Mouse (Mus musculus): ENCODE data around the gene Coasy. TPM values are rescaled to one million over a fixed set of nuclear protein-coding genes. Genes with fewer than 3 reads are reported as not detected.

Gene Coasy
- polyA plus RNA-seq, 1 experiment from 2014 or later = 26.8 TPM

DNA sequence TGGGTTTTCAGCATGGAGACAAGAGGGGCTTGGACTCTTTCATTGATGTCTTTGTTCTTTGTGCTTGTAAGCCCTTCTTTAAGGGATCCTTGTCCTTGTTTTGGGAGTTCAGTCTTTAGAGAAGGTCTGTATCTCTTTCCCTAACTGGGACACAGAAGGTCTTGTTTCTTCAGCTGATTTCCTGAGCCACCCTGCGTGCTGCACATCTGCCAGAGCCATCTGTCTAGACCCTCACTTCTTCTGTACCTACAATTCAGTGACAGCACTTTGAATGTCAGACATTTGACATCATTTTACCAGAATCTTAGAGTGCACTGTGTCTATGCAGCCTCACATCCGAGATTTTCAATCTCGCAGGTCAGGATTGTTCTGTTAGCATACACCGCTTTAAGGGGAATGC lies 36.5 kb upstream of the Coasy start:
- ATAC-seq (ENCODE audit: low FRiP score, low TSS enrichment) = no peak
- Histone ChIP-seq H3K4me1 (replicated peaks; ENCODE audit: control insufficient read depth, insufficient read depth) (no peaks in the 10 kb centered on the region), H3K4me3 (ENCODE audit: low read depth, low read length) (no peak overlapping the region), H3K36me3 (ENCODE audit: control insufficient read depth, insufficient read depth, low read length) (peaks cover 31% of the 10 kb centered on the region), H3K9me3 (ENCODE audit: control insufficient read depth, low read length) (no peaks in the 10 kb centered on the region), H3K27ac (replicated peaks) (no peak overlapping the region), H3K4me2 (replicated peaks; ENCODE audit: low read depth) (no peak overlapping the region), H3K9ac (ENCODE audit: low read length) (no peak overlapping the region), H3K27me3 (ENCODE audit: control insufficient read depth, insufficient read depth, low read length) (no peaks in the 10 kb centered on the region)
- TF ChIP-seq CTCF (IDR thresholded peaks at IDR 0.05; ENCODE audit: low read depth) = no peak
- no peak for TF ChIP-seq EP300 (optimal IDR thresholded peaks at IDR 0.05)
- DNase-seq (ENCODE audit: low spot score) = no peak
- WGBS = 92% methylated on average over 4 of the region's 4 CpGs

DNA sequence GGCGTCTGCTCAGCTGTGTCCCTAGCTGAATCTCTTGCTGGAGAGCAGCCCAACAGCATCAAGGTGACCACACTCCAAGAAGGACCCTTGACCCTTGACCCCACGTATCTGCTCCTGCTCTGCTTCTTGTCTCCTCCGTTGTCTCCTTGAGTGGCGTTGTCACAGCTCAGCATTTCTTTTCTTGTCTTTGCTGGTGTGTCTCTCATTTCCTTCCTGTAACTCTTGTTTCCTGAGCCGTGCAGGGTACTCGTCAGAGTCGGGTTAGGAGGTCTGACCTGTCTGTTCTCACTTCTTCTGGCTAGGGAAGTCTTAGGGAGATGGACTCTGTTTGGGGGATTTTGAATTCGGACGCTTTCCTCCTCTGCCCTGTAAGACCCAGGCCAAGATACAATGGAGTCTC lies 35.9 kb upstream of the Coasy start:
- no peak overlapping the region for H3K9ac ChIP-seq (ENCODE audit: low read length)
- TF ChIP-seq CTCF (IDR thresholded peaks at IDR 0.05; ENCODE audit: low read depth) (no peak), EP300 (optimal IDR thresholded peaks at IDR 0.05) (no peak)
- no peak for ATAC-seq (ENCODE audit: low FRiP score, low TSS enrichment)
- no peaks in the 10 kb centered on the region for H3K4me1 ChIP-seq (replicated peaks; ENCODE audit: control insufficient read depth, insufficient read depth)
- no peak overlapping the region for H3K4me3 ChIP-seq (ENCODE audit: low read depth, low read length)
- 73% methylated on average over 9 of the region's 9 CpGs for WGBS
- DNase-seq (ENCODE audit: low spot score) = no peak
- H3K9me3 ChIP-seq (ENCODE audit: control insufficient read depth, low read length) = no peaks in the 10 kb centered on the region
- no peak overlapping the region for H3K27ac ChIP-seq (replicated peaks)
- peaks cover 31% of the 10 kb centered on the region for H3K36me3 ChIP-seq (ENCODE audit: control insufficient read depth, insufficient read depth, low read length)
- no peaks in the 10 kb centered on the region for H3K27me3 ChIP-seq (ENCODE audit: control insufficient read depth, insufficient read depth, low read length)
- no peak overlapping the region for H3K4me2 ChIP-seq (replicated peaks; ENCODE audit: low read depth)

DNA sequence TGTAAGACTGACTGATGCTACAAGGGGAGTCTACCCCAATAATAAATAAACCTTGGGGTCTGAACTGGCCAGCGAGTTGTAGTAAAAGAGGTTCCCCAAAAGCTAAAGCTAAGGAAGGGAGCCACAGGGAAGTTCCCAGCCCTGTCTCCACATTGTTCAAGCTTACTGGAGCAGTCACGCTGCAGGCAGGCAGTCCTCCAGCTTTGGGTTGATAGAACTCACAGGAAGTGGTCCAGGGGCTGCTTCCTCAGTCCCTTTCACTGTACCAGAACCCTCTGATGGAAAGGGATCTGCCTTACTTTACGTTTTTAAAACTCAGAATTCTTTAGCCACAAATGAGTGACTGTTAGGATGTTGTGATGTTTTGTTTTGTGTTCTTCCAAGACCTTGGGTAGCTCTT lies 34.9 kb upstream of the Coasy start:
- Histone ChIP-seq H3K4me3 (ENCODE audit: low read depth, low read length) (no peak overlapping the region), H3K4me1 (replicated peaks; ENCODE audit: control insufficient read depth, insufficient read depth) (peaks cover 4% of the 10 kb centered on the region; the same call in 1 of the 2 replicates), H3K9ac (ENCODE audit: low read length) (no peak overlapping the region), H3K36me3 (ENCODE audit: control insufficient read depth, insufficient read depth, low read length) (peaks cover 31% of the 10 kb centered on the region), H3K4me2 (replicated peaks; ENCODE audit: low read depth) (no peak overlapping the region), H3K27ac (replicated peaks) (no peak overlapping the region), H3K27me3 (ENCODE audit: control insufficient read depth, insufficient read depth, low read length) (no peaks in the 10 kb centered on the region), H3K9me3 (ENCODE audit: control insufficient read depth, low read length) (no peaks in the 10 kb centered on the region)
- WGBS = 90% methylated on average over 3 of the region's 3 CpGs
- no peak for TF ChIP-seq CTCF (IDR thresholded peaks at IDR 0.05; ENCODE audit: low read depth)
- TF ChIP-seq EP300 (optimal IDR thresholded peaks at IDR 0.05) = no peak
- ATAC-seq (ENCODE audit: low FRiP score, low TSS enrichment) (no peak), DNase-seq (ENCODE audit: low spot score) (no peak)

DNA sequence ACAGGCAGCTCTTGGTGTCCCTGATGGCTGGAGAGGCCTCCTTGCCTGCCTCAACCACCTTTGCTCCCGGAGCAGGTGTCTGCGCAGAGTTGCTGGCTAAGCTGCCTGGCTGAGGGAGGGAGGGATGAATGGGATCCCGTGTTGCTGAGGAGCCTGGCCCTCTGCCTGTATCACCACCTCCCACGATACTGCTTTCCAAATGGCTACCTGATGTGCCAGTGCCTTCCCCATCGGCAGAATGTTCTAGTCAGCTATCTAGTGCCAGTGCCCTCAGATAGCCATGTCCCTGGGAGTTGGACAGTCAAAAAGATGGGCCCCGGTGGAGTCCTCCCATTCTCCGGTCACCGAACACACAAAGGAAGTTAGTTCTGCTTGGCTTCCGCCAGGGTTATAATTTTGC lies 32.0 kb upstream of the Coasy start:
- Histone ChIP-seq H3K4me1 (replicated peaks; ENCODE audit: control insufficient read depth, insufficient read depth) (peaks cover 4% of the 10 kb centered on the region), H3K27me3 (ENCODE audit: control insufficient read depth, insufficient read depth, low read length) (no peaks in the 10 kb centered on the region), H3K9me3 (ENCODE audit: control insufficient read depth, low read length) (no peaks in the 10 kb centered on the region), H3K9ac (ENCODE audit: low read length) (no peak overlapping the region), H3K4me2 (replicated peaks; ENCODE audit: low read depth) (no peak overlapping the region), H3K27ac (replicated peaks) (no peak overlapping the region), H3K4me3 (ENCODE audit: low read depth, low read length) (no peak overlapping the region), H3K36me3 (ENCODE audit: control insufficient read depth, insufficient read depth, low read length) (peaks cover 19% of the 10 kb centered on the region)
- TF ChIP-seq EP300 (optimal IDR thresholded peaks at IDR 0.05) (no peak), CTCF (IDR thresholded peaks at IDR 0.05; ENCODE audit: low read depth) (no peak)
- WGBS = 92% methylated on average over 9 of the region's 9 CpGs
- DNase-seq (ENCODE audit: low spot score) = no peak
- no peak for ATAC-seq (ENCODE audit: low FRiP score, low TSS enrichment)

DNA sequence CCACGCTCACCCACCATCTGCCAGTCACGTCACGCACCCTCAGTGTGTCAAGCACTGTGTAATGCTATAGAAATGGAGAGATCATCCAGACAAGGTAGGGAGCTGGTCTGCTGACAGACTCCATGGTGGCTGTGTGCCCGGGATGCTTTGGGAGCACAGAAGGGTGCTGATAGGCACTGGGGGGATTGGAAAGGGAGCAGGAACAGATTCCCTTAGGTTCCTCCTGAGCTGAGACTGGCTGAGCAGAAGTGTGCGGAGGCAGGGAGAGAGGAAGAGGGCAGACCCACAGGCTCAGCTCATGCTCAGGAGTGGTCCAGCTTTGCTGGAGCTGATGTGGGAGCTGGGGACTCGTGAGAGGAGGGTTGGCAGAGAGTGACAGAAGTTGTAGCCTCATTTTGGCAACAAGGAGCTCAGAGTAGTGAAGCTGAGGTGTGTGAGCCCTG lies 31.3 kb upstream of the Coasy start:
- Histone ChIP-seq H3K27me3 (ENCODE audit: control insufficient read depth, insufficient read depth, low read length) (no peaks in the 10 kb centered on the region), H3K36me3 (ENCODE audit: control insufficient read depth, insufficient read depth, low read length) (peaks cover 18% of the 10 kb centered on the region), H3K9ac (ENCODE audit: low read length) (no peak overlapping the region), H3K4me2 (replicated peaks; ENCODE audit: low read depth) (no peak overlapping the region), H3K9me3 (ENCODE audit: control insufficient read depth, low read length) (no peaks in the 10 kb centered on the region), H3K4me3 (ENCODE audit: low read depth, low read length) (no peak overlapping the region), H3K4me1 (replicated peaks; ENCODE audit: control insufficient read depth, insufficient read depth) (peaks cover 6% of the 10 kb centered on the region), H3K27ac (replicated peaks) (no peak overlapping the region)
- 92% methylated on average over 6 of the region's 6 CpGs for WGBS
- TF ChIP-seq EP300 (optimal IDR thresholded peaks at IDR 0.05) = no peak
- TF ChIP-seq CTCF (IDR thresholded peaks at IDR 0.05; ENCODE audit: low read depth) = no peak
- DNase-seq (ENCODE audit: low spot score) (no peak), ATAC-seq (ENCODE audit: low FRiP score, low TSS enrichment) (no peak)

DNA sequence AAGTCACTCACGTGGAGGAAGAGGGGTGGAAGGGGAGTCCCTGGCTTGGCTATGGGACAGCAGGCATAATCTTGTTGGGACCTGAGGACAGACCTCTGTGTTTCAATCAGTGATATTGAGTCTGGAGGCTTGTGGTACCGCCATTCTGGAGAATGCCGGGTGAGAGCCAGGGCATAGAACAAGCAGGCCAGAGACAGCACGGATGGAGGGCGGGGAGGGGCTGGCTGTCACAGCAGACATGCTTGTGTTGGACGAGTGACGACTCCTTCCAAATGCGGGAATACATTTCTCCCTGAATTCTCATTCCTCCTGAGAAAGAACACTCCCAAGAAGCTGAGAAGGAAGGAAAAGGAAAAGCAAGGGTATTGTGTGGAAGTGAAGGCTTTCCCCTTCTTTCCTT lies 30.7 kb upstream of the Coasy start:
- no peaks in the 10 kb centered on the region for H3K27me3 ChIP-seq (ENCODE audit: control insufficient read depth, insufficient read depth, low read length)
- no peak overlapping the region for H3K9ac ChIP-seq (ENCODE audit: low read length)
- DNase-seq (ENCODE audit: low spot score) (no peak), ATAC-seq (ENCODE audit: low FRiP score, low TSS enrichment) (no peak)
- H3K4me1 ChIP-seq (replicated peaks; ENCODE audit: control insufficient read depth, insufficient read depth) = peaks cover 8% of the 10 kb centered on the region
- H3K4me2 ChIP-seq (replicated peaks; ENCODE audit: low read depth) = no peak overlapping the region
- WGBS = 74% methylated on average over 8 of the region's 8 CpGs
- peak overlapping the region; percentile 93 for H3K27ac ChIP-seq (replicated peaks)
- no peaks in the 10 kb centered on the region for H3K9me3 ChIP-seq (ENCODE audit: control insufficient read depth, low read length)
- no peak for TF ChIP-seq EP300 (optimal IDR thresholded peaks at IDR 0.05)
- no peak for TF ChIP-seq CTCF (IDR thresholded peaks at IDR 0.05; ENCODE audit: low read depth)
- no peak overlapping the region for H3K4me3 ChIP-seq (ENCODE audit: low read depth, low read length)
- H3K36me3 ChIP-seq (ENCODE audit: control insufficient read depth, insufficient read depth, low read length) = peaks cover 18% of the 10 kb centered on the region
